Mouse (Mus musculus) embryonic facial prominence, embryonic 13.5 days (tissue): ENCODE results near the gene Ebf4. TPM values are rescaled to one million over a fixed set of nuclear protein-coding genes. Genes with fewer than 3 reads are reported as not detected.

Experiments
- ATAC-seq: fragments of 200-750 bp; cut with Nextera tagmentation; 2 replicates; pipeline ENCODE4 v1.8.0; 2017; ENCODE audit warnings: low read depth; ENCODE audit not compliant: insufficient number of reproducible peaks, insufficient read depth, low FRiP score, low TSS enrichment
- H3K27ac ChIP-seq: fragments of 300-500 bp; sonication (generic); 2 replicates; pipeline ENCODE4 v1.5.1; 2015; ENCODE audit warnings: moderate library complexity, mild to moderate bottlenecking, inconsistent platforms
- H3K27me3 ChIP-seq: fragments of 300-500 bp; sonication (generic); 2 replicates; pipeline ENCODE4 v1.6.1; 2015; ENCODE audit warnings: mild to moderate bottlenecking, inconsistent platforms
- H3K36me3 ChIP-seq: fragments of 300-500 bp; sonication (generic); 2 replicates; pipeline ENCODE4 v1.6.1; 2015; ENCODE audit warnings: mild to moderate bottlenecking, inconsistent platforms
- H3K4me1 ChIP-seq: fragments of 300-500 bp; sonication (generic); 2 replicates; pipeline ENCODE4 v1.6.1; 2015; ENCODE audit warnings: inconsistent platforms
- H3K4me2 ChIP-seq: fragments of 300-500 bp; sonication (generic); 2 replicates; pipeline ENCODE4 v1.6.1; 2015; ENCODE audit warnings: moderate library complexity, mild to moderate bottlenecking, inconsistent platforms
- H3K4me3 ChIP-seq: fragments of 300-500 bp; sonication (generic); 2 replicates; pipeline ENCODE4 v1.5.1; 2015; ENCODE audit warnings: mild to moderate bottlenecking, inconsistent platforms
- H3K9ac ChIP-seq: fragments of 300-500 bp; sonication (generic); 2 replicates; pipeline ENCODE4 v1.6.1; 2015; ENCODE audit warnings: mild to moderate bottlenecking, inconsistent platforms
- H3K9me3 ChIP-seq: fragments of 300-500 bp; sonication (generic); 2 replicates; pipeline ENCODE4 v1.6.1; 2016; ENCODE audit warnings: inconsistent platforms
- WGBS: fragments of 180-500 bp; shearing (Covaris S2); methylation state at CpG from one replicate; pipeline ENCODE4 v1.1.7; 2015; ENCODE audit warnings: mixed read lengths; 5-methylcytosine and 5-hydroxymethylcytosine counted together
- polyA plus RNA-seq: library from polyadenylated mRNA; unstranded; fragments of >200 nt; fragmentation: Nextera tagmentation; extraction: Ambion mirVana; gene quantifications from 2 replicates; pipeline ENCODE4 v1.2.1, GENCODE M21; 2015

Ebf4 gene
- 3.9 and 4.8 TPM in 2 replicates for polyA plus RNA-seq

DNA sequence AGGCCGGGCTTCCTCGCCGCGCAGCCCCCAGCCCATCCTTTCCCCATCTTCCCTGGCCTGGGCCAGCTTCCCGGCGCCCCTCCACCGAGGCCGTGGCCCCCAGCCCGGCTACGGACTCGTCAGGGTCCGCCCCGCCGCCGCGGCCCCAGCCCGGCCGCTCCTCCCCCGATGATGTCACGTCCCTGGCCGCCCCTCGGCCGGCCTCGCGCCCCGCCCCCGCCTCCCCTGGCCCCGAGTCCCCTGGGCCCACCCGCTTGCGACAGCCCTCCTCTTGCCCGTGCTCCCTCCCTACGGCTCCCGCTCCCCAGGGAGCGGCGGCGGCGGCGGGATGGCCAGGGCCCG, at the start of gene Ebf4:
Ebf4 (plus strand) TSS at position 234 of the 342 bp plus-strand sequence.
- peaks cover 14% of the 10 kb centered on the region for H3K27me3 ChIP-seq
- H3K36me3 ChIP-seq, result peaks cover 20% of the 10 kb centered on the region
- H3K4me1 ChIP-seq, result peaks cover 43% of the 10 kb centered on the region
- under 1% methylated on average over 34 of the region's 39 CpGs for WGBS
- peak within 1 kb of the TSS; percentile 72 for H3K27ac ChIP-seq
- no peaks in the 10 kb centered on the region for H3K9me3 ChIP-seq
- peak within 1 kb of the TSS; percentile 69 for H3K4me3 ChIP-seq
- H3K9ac ChIP-seq, result peak within 1 kb of the TSS; percentile 84
- ATAC-seq, result peak; percentile 45
- H3K4me2 ChIP-seq, result peak within 1 kb of the TSS; percentile 76

- no peaks in the 10 kb centered on the region for H3K9me3 ChIP-seq
- no peak overlapping the region for H3K9ac ChIP-seq
- no peak overlapping the region for H3K4me3 ChIP-seq
- H3K4me1 ChIP-seq, result no peaks in the 10 kb centered on the region
- H3K36me3 ChIP-seq, result no peaks in the 10 kb centered on the region
- H3K27me3 ChIP-seq, result no peaks in the 10 kb centered on the region
- WGBS, result 47% methylated on average over 9 of the region's 9 CpGs
- ATAC-seq, result no peak
- no peak overlapping the region for H3K4me2 ChIP-seq
- H3K27ac ChIP-seq, result no peak overlapping the region
Observed at GRCm38 (mm10) chr2:130246912-130247311, 48.1 kb upstream of the Ebf4 start.

DNA sequence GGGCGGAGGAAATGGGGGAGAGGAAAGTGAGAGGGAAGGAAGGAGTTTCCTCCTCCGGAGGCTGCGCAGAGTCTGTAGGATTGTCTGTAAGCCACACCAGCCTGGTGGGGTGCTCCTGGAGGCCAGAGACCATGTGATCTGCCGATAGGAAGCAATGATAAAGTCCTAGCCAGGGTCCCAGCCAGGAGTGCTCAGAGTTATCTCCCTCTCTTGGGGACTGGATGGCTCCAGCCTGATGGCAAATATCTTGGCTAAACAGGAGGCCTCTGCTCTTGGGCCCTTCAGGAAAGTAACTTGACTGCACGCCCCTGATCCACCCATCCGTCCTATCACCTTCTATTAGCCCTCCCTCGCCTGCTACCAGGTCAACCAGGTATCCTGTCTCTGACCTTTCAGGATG, 46.7 kb upstream of the Ebf4 start:
- ATAC-seq, result no peak
- Histone ChIP-seq H3K4me3 (no peak overlapping the region), H3K9me3 (no peaks in the 10 kb centered on the region), H3K36me3 (no peaks in the 10 kb centered on the region), H3K27me3 (no peaks in the 10 kb centered on the region), H3K9ac (no peak overlapping the region), H3K4me2 (no peak overlapping the region), H3K27ac (no peak overlapping the region), H3K4me1 (no peaks in the 10 kb centered on the region)
- WGBS, result 75% methylated on average over 7 of the region's 7 CpGs

GRCm38 (mm10) chr2:130256762-130257161, 38.2 kb upstream of the Ebf4 start:
- no peak overlapping the region for H3K27ac ChIP-seq
- ATAC-seq, result no peak
- no peaks in the 10 kb centered on the region for H3K9me3 ChIP-seq
- no peaks in the 10 kb centered on the region for H3K36me3 ChIP-seq
- WGBS, result 81% methylated on average over 4 of the region's 4 CpGs
- no peaks in the 10 kb centered on the region for H3K4me1 ChIP-seq
- no peaks in the 10 kb centered on the region for H3K27me3 ChIP-seq
- no peak overlapping the region for H3K4me3 ChIP-seq
- no peak overlapping the region for H3K4me2 ChIP-seq
- no peak overlapping the region for H3K9ac ChIP-seq

- WGBS, result 83% methylated on average over 4 of the region's 4 CpGs
- H3K4me2 ChIP-seq, result no peak overlapping the region
Observed at GRCm38 (mm10) chr2:130260822-130261221, 34.1 kb upstream of the Ebf4 start.

DNA sequence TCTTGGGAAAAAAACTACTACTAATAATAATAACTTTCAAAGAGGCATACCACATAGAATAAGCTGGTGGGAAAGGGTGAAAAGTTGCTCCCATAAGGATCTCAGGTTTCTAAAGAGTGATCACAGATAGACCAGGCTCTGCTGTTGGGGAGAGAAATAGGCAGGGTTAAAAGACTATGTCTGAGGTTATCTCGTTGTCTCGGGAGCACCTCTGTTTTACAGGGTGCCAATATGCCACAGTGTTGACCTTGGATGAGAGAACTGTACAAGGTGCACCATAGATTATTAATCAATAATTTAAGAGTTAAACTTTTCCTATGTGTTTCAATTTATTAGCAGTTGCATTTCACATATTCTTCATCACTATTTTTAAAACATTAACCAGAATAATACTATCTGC, 33.1 kb upstream of the Ebf4 start:
- Histone ChIP-seq H3K27me3 (no peaks in the 10 kb centered on the region), H3K9ac (no peak overlapping the region), H3K4me3 (no peak overlapping the region), H3K4me1 (no peaks in the 10 kb centered on the region), H3K27ac (no peak overlapping the region), H3K36me3 (no peaks in the 10 kb centered on the region), H3K9me3 (no peaks in the 10 kb centered on the region), H3K4me2 (no peak overlapping the region)
- no peak for ATAC-seq
- WGBS, result 84% methylated on average over 2 of the region's 2 CpGs

More at GRCm38 (mm10) chr2:130260822-130261221, 34.1 kb upstream of the Ebf4 start:
- no peaks in the 10 kb centered on the region for H3K9me3 ChIP-seq
- ATAC-seq, result no peak
- no peak overlapping the region for H3K4me3 ChIP-seq
- H3K4me1 ChIP-seq, result no peaks in the 10 kb centered on the region
- no peak overlapping the region for H3K27ac ChIP-seq
- no peak overlapping the region for H3K9ac ChIP-seq
- H3K27me3 ChIP-seq, result no peaks in the 10 kb centered on the region
- H3K36me3 ChIP-seq, result no peaks in the 10 kb centered on the region

- no peaks in the 10 kb centered on the region for H3K36me3 ChIP-seq
- no peaks in the 10 kb centered on the region for H3K4me1 ChIP-seq
- no peaks in the 10 kb centered on the region for H3K9me3 ChIP-seq
- H3K4me2 ChIP-seq, result no peak overlapping the region
- 85% methylated on average over 2 of the region's 2 CpGs for WGBS
- no peaks in the 10 kb centered on the region for H3K27me3 ChIP-seq
- H3K4me3 ChIP-seq, result no peak overlapping the region
- H3K9ac ChIP-seq, result no peak overlapping the region
- no peak overlapping the region for H3K27ac ChIP-seq
- no peak for ATAC-seq
Observed at GRCm38 (mm10) chr2:130262398-130262797, 32.6 kb upstream of the Ebf4 start.

DNA sequence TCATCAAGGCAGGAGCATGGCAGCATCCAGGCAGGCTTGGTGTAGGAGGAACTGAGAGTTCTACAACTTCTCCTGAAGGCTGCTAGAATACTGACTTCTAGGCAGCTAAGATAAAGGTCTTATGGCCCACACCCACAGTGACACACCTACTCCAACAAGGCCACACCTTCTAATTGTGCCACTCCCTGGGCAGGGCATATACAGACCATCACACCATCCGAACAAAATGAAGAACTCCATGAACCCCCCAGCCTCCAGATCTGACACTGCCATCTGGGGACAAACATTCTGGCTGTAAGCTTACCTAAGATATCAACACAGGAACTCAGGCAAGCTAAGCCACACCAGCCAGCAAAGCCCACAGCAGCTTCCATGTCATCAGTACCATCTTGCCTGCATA, 29.4 kb upstream of the Ebf4 start:
- Histone ChIP-seq H3K4me1 (no peaks in the 10 kb centered on the region), H3K36me3 (no peaks in the 10 kb centered on the region), H3K9ac (no peak overlapping the region), H3K4me2 (no peak overlapping the region), H3K27ac (no peak overlapping the region), H3K4me3 (no peak overlapping the region), H3K27me3 (no peaks in the 10 kb centered on the region), H3K9me3 (no peaks in the 10 kb centered on the region)
- ATAC-seq, result no peak
- WGBS, result 91% methylated on average over 1 of the region's 1 CpGs

DNA sequence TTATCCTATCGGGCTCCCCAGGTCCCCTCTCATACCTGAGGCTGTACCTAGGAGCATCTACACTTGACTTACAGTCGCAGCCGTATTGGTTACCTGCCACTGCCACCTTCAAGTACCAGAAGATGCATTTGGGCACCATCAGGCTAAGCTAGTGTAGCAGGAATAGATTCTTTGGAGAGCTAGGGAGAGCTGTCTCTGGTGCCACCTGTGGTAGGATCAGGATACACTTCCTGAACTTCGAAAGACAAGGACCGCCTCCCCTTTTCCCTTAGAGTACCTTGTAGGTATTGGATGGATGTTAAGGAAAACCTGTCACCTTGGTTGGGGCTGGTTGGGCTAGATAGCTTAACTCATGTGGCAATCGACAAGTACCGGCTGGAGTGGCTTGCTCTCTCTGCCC, 26.9 kb upstream of the Ebf4 start:
- Histone ChIP-seq H3K27ac (no peak overlapping the region), H3K9ac (no peak overlapping the region), H3K36me3 (no peaks in the 10 kb centered on the region), H3K4me1 (peaks cover 1% of the 10 kb centered on the region), H3K27me3 (no peaks in the 10 kb centered on the region), H3K4me2 (no peak overlapping the region), H3K4me3 (no peak overlapping the region), H3K9me3 (no peaks in the 10 kb centered on the region)
- 64% methylated on average over 7 of the region's 7 CpGs for WGBS
- ATAC-seq, result no peak

DNA sequence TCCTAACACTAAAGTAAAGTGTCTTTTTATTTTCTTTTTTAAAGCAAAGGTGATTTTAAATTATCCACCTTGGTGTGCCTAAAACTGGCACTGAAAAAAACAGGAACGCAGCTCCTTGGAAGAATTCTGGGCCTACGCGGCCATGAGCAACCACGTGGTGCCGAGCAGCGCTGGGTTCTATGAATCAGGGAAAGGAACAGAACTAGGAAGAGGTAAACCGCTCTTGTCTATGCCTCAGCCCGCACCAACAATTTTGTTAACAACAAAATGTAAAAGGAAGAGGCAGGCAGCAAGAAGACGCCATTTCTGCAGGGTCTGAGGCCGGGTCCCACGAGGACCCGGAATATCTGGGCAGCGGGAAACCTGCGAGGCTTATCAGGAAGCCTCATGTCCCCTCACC, 21.2 kb upstream of the Ebf4 start:
- Histone ChIP-seq H3K9me3 (no peaks in the 10 kb centered on the region), H3K36me3 (peaks cover 35% of the 10 kb centered on the region), H3K27ac (peak overlapping the region; percentile 93), H3K27me3 (no peaks in the 10 kb centered on the region), H3K4me3 (peak overlapping the region; percentile 90), H3K9ac (peak overlapping the region; percentile 95), H3K4me2 (peak overlapping the region; percentile 88), H3K4me1 (peaks cover 29% of the 10 kb centered on the region)
- no peak for ATAC-seq
- 1% methylated on average over 14 of the region's 14 CpGs for WGBS

GRCm38 (mm10) chr2:130274149-130274861, 20.7 kb upstream of the Ebf4 start, which contains the start of gene Nop56:
Nop56 (plus strand) TSS chr2:130274430.
- Histone ChIP-seq H3K9me3 (no peaks in the 10 kb centered on the region), H3K27ac (peak within 1 kb of the TSS; percentile 93), H3K9ac (peak within 1 kb of the TSS; percentile 95), H3K27me3 (no peaks in the 10 kb centered on the region), H3K4me2 (peak within 1 kb of the TSS; percentile 88), H3K4me3 (peak within 1 kb of the TSS; percentile 90), H3K36me3 (peaks cover 38% of the 10 kb centered on the region), H3K4me1 (peaks cover 29% of the 10 kb centered on the region)
- WGBS, result under 1% methylated on average over 68 of the region's 68 CpGs
- peak; percentile 97 for ATAC-seq

- WGBS, result under 1% methylated on average over 10 of the region's 10 CpGs
Observed at GRCm38 (mm10) chr2:130274862-130275261, 20.1 kb upstream of the Ebf4 start.

More at GRCm38 (mm10) chr2:130274862-130275261, 20.1 kb upstream of the Ebf4 start:
- H3K4me2 ChIP-seq, result peak overlapping the region; percentile 88
- peak overlapping the region; percentile 93 for H3K27ac ChIP-seq
- peaks cover 43% of the 10 kb centered on the region for H3K36me3 ChIP-seq
- H3K4me1 ChIP-seq, result peaks cover 29% of the 10 kb centered on the region
- no peak for ATAC-seq
- H3K27me3 ChIP-seq, result no peaks in the 10 kb centered on the region
- no peaks in the 10 kb centered on the region for H3K9me3 ChIP-seq
- H3K4me3 ChIP-seq, result peak overlapping the region; percentile 90
- H3K9ac ChIP-seq, result peak overlapping the region; percentile 95
